Mouse (Mus musculus) liver, embryonic 13.5 days (tissue): Measurements from ENCODE around the gene Hmgcs1. TPM values are rescaled to one million over a fixed set of nuclear protein-coding genes. Genes with fewer than 3 reads are reported as not detected.

Experiments used
- ATAC-seq: fragments of 200-750 bp; cut with Nextera tagmentation; 2 replicates; pipeline ENCODE4 v1.8.0; 2017; ENCODE audit warnings: low read depth, mild to moderate bottlenecking, moderate number of reproducible peaks, moderate library complexity
- DNase-seq: peaks from one replicate; pipeline ENCODE4 v3.0.0; 2022
- H3K27ac ChIP-seq: fragments of 300-500 bp; sonication (generic); 2 replicates; pipeline ENCODE4 v1.5.1; 2015; ENCODE audit warnings: moderate library complexity, mild to moderate bottlenecking, inconsistent platforms
- H3K27me3 ChIP-seq: fragments of 300-500 bp; sonication (generic); 2 replicates; pipeline ENCODE4 v1.6.1; 2015; ENCODE audit warnings: mild to moderate bottlenecking, inconsistent platforms
- H3K36me3 ChIP-seq: fragments of 300-500 bp; sonication (generic); 2 replicates; pipeline ENCODE4 v1.6.1; 2015; ENCODE audit warnings: mild to moderate bottlenecking, inconsistent platforms
- H3K4me1 ChIP-seq: fragments of 300-500 bp; sonication (generic); replicated peaks from 2 replicates; pipeline ENCODE4 v1.6.1; 2015; ENCODE audit warnings: inconsistent platforms
- H3K4me2 ChIP-seq: fragments of 300-500 bp; sonication (generic); 2 replicates; pipeline ENCODE4 v1.6.1; 2015; ENCODE audit warnings: inconsistent platforms, mild to moderate bottlenecking, moderate library complexity
- H3K4me3 ChIP-seq: fragments of 300-500 bp; sonication (generic); replicated peaks from 2 replicates; pipeline ENCODE4 v1.5.1; 2015; ENCODE audit warnings: mild to moderate bottlenecking, inconsistent platforms
- H3K9ac ChIP-seq: fragments of 300-500 bp; sonication (generic); 2 replicates; pipeline ENCODE4 v1.6.1; 2015; ENCODE audit warnings: mild to moderate bottlenecking, inconsistent platforms
- H3K9me3 ChIP-seq: fragments of 300-500 bp; sonication (generic); replicated peaks from 2 replicates; pipeline ENCODE4 v1.6.1; 2016; ENCODE audit warnings: inconsistent platforms
- WGBS: fragments of 180-500 bp; shearing (Covaris S2); methylation state at CpG from one replicate; pipeline ENCODE4 v1.1.7; 2015; ENCODE audit not compliant: insufficient replicate concordance; 5-methylcytosine and 5-hydroxymethylcytosine counted together
- polyA plus RNA-seq: library from polyadenylated mRNA; unstranded; fragments of >200 nt; fragmentation: Nextera tagmentation; extraction: Ambion mirVana; gene quantifications from 2 replicates; pipeline ENCODE4 v1.2.1, GENCODE M21; 2015

Gene Hmgcs1
- polyA plus RNA-seq, 1 experiment from 2014 or later = 101 TPM

DNA sequence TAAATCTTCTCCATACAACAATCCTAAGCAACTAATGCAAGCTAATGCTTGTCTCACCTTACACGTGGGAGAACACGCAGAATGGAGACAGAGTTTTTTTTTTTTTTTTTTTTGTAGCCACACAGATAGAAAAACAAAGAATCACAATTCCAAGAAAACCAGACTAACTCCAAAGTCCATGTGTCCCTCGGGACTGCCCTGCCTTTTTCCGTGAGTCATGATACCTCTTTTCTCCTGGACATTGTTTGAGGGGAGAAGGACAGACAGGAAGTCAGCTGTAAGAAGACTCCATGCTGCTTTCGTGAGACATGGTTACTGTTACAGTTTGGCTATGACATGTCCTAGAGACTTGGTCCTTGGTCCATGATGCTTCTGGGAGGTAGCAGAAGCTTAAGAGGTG is 33.2 kb downstream of the Hmgcs1 start:
- H3K4me1 ChIP-seq = no peaks in the 10 kb centered on the region

DNA sequence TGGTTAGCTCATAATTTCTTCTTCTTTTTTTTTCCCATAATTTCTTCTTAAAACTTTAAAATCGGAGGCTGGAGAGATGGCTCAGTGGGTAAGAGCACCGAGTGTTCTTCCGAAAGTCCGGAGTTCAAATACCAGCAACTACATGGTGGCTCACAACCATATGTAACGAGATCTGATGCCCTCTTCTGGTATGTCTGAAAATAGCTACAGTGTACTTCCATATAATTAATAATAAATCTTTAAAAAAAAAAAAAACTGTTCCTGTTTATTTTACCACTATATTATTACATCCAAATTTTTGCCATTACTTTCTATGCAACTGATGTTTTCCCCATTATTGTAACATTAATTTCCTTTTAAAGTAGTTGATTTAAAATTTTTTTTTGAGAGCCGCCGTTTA is 34.4 kb downstream of the Hmgcs1 start:
- Histone ChIP-seq H3K9me3 (no peaks in the 10 kb centered on the region), H3K36me3 (no peaks in the 10 kb centered on the region), H3K4me3 (no peak overlapping the region), H3K4me1 (no peaks in the 10 kb centered on the region), H3K9ac (no peak overlapping the region), H3K27ac (no peak overlapping the region), H3K27me3 (no peaks in the 10 kb centered on the region), H3K4me2 (no peak overlapping the region)
- no peak for DNase-seq
- 71% methylated on average over 7 of the region's 7 CpGs for WGBS
- ATAC-seq = no peak

More for the DNA sequence above, 33.2 kb downstream of the Hmgcs1 start:
- Histone ChIP-seq H3K4me3 (no peak overlapping the region), H3K9ac (no peak overlapping the region), H3K36me3 (no peaks in the 10 kb centered on the region), H3K4me2 (no peak overlapping the region), H3K27ac (no peak overlapping the region), H3K27me3 (no peaks in the 10 kb centered on the region), H3K9me3 (no peaks in the 10 kb centered on the region)
- 70% methylated on average over 5 of the region's 5 CpGs for WGBS
- ATAC-seq = no peak
- DNase-seq = no peak

DNA sequence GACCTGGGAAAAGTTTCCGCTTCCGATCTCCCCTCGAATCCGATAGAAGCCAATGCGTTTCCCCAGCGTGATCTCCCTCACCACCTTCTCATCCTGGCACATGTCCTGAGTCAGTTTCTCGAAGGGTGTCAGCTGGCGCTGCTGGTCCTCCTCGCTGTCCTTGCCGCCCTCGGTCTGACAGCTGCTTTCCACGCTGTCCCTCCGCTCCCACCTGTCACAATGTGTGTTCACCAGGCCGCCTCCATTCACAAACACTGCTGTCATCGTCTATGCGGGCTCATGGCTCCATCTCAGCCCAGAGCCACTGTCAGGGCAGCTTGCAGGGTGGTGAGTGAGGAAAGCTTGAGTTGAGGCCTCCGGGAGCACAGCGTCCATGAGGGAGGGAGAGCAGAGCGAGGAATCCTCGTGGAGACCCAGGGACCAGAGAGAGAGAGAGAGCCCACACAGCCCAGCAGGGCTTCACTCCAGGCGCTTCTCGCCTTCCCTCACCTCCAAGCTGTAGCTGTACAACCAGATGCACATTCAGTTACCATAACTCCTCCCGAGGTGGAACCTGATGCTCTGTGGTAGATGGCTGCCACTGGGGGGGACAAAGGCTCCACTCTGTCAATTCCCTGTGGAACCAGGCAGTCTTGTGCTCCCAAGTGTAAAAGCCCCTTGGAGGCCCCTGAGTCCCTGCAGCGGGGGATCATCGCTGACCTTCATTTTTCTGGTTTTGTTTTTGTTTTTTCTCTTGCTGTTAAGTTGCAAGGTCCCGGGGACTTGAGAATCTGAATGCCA is 37.6 kb downstream of the Hmgcs1 start:
- no peak for DNase-seq
- ATAC-seq = no peak
- WGBS = 68% methylated on average over 26 of the region's 26 CpGs

DNA sequence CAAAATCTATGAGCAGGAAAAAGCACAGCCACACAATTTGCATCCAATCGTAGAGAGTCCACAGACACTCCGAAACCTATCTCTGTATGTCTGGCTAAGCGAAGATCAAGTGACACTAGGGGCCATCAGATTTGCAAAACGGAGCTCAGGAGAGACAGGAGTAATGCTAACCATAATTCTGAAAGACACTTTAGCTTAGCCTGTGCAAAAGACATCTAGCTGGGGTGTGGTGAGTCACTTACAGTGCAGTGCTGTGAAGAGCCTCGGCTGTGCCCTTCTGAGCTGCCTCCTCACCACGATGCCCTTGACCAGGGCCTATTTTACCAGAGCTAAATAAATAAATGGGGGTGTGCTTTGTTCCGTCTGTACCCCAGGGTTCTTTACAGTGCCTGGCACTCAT is 39.2 kb downstream of the Hmgcs1 start:
- Histone ChIP-seq H3K9me3 (no peaks in the 10 kb centered on the region), H3K4me3 (no peak overlapping the region), H3K9ac (no peak overlapping the region), H3K4me1 (no peaks in the 10 kb centered on the region), H3K4me2 (no peak overlapping the region), H3K27me3 (no peaks in the 10 kb centered on the region), H3K36me3 (no peaks in the 10 kb centered on the region), H3K27ac (no peak overlapping the region)
- no peak for ATAC-seq
- DNase-seq = no peak
- WGBS = 68% methylated on average over 7 of the region's 7 CpGs

More for the DNA sequence above, 37.6 kb downstream of the Hmgcs1 start:
- Histone ChIP-seq H3K4me3 (no peak overlapping the region), H3K27me3 (no peaks in the 10 kb centered on the region), H3K27ac (no peak overlapping the region), H3K36me3 (no peaks in the 10 kb centered on the region), H3K9ac (no peak overlapping the region), H3K4me2 (no peak overlapping the region), H3K9me3 (no peaks in the 10 kb centered on the region), H3K4me1 (no peaks in the 10 kb centered on the region)

DNA sequence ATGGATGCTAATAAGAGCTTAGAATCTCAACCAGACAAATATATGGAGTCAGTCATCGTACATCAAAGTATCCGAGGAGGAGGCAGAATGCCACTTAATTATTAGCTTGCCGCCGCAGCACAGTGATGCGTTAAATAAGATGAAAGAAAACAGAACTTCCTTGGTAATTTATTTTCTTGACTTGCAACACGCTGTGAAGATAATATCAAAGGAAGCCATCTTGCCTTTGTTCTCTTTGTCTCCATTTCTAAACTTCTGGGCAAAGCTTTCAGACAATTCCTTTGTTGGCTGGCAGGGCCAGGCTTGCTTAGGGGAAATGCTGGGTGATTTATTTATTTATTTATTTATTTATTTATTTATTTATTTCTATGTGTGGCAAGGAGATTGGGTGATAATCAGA is 41.3 kb downstream of the Hmgcs1 start:
- H3K4me3 ChIP-seq = no peak overlapping the region
- H3K9me3 ChIP-seq = no peaks in the 10 kb centered on the region
- H3K4me2 ChIP-seq = no peak overlapping the region
- H3K36me3 ChIP-seq = no peaks in the 10 kb centered on the region
- H3K9ac ChIP-seq = no peak overlapping the region
- ATAC-seq = no peak
- no peak for DNase-seq
- 67% methylated on average over 6 of the region's 6 CpGs for WGBS
- no peaks in the 10 kb centered on the region for H3K4me1 ChIP-seq
- no peaks in the 10 kb centered on the region for H3K27me3 ChIP-seq
- no peak overlapping the region for H3K27ac ChIP-seq

DNA sequence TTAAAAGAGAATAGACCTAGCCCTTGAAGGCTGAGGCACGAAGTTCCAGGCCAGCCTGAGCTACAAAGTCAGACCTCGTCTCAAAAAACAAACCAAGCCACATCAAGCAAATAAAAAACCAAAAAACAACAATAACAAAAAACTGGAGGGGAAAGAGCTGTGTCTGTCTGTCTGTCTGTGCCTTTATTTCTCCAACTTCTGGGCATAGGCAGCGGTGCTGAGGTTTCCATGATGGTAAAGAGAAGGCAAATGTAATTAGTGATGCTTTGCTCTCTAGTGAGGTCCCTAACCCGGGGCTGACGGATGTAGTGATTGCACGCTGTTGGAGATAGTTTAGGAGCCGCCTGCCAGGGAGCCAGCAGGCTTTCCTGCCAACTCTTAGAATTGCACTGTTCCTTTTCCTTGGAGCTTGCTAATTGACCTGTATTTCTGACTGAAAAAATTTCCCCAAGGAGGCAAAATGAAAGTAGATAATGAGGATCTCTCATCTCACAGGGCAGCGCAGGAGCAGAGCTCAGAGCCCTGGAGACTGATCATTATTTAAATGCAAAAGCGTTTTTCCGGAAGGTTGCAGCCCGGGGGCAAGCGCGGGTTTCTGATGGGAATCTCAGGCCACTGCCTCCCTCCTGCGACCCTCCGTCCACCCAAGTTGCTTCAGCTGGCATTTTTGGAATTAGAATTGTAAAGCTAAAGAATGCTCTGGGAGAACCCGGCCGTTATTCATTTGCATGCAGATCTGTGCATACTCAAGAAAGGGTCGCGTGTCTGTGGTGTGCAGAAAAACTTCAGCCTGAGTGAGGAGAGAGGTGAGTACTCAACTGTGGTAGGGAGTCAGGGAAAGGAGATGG is 51.4 kb downstream of the Hmgcs1 start:
- Histone ChIP-seq H3K9ac (peak overlapping the region; percentile 43; the same call in 1 of the 2 replicates), H3K27me3 (no peaks in the 10 kb centered on the region), H3K4me1 (peaks cover 7% of the 10 kb centered on the region), H3K4me3 (peak overlapping the region; percentile 28), H3K36me3 (no peaks in the 10 kb centered on the region), H3K27ac (no peak overlapping the region), H3K4me2 (peak overlapping the region; percentile 54), H3K9me3 (no peaks in the 10 kb centered on the region)
- DNase-seq (no peak), ATAC-seq (no peak)
- WGBS = 22% methylated on average over 19 of the region's 19 CpGs

DNA sequence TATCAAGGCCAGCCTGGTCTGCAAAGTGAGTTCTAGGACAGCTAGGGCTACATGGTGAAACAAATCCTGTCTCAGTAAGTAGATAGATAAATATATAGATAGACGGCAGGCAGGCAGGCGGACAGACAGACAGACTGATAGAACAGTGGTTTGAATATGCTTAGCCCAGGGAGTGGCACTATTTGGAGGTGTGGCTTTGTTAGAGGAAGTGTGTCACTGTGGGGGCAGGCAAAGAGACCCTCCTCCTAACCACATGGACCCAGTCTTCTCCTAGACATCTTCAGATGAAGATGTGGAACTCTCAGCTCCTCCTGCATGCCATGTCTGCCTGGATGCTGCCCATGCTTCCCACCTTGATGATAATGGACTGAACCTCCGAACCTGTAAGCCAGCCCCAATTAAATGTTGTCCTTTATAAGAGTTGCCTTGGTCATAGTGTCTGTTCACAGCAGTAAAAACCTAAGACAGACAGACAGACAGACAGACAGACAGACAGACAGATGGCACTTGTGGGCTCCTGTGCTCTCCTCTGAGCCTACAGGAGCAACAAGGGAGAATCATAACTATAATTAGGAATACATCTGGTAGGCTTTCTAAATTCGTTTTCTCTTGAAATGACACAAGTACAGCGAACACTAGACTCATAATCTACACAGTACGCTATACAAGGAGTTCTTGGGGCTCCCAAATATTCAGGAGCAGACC is 52.7 kb downstream of the Hmgcs1 start:
- H3K9me3 ChIP-seq = no peaks in the 10 kb centered on the region
- no peaks in the 10 kb centered on the region for H3K27me3 ChIP-seq
- no peak for DNase-seq
- no peak overlapping the region for H3K27ac ChIP-seq
- H3K36me3 ChIP-seq = no peaks in the 10 kb centered on the region
- H3K9ac ChIP-seq = no peak overlapping the region
- H3K4me2 ChIP-seq = no peak overlapping the region
- no peak for ATAC-seq
- 54% methylated on average over 6 of the region's 6 CpGs for WGBS
- peaks cover 7% of the 10 kb centered on the region for H3K4me1 ChIP-seq
- H3K4me3 ChIP-seq = no peak overlapping the region

DNA sequence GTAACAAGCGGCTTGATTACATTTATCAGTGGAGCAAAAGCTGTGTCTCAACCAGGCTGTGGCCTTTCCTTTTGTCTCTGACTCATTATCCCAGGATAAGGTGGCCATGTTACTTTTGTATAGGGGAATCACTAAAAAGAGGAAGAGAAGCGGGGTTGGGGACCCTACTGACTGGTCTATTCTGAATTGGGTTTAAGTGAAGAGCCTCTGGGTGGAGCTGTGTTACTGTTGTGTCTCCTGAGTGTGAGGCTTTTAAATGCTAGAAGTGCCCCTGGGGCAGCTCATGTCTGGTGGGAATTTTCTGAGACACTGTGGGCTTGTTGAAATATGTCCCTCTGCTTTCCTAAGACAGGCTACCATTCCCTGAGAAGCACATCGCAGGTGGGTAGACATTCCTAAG is 53.3 kb downstream of the Hmgcs1 start:
- no peak overlapping the region for H3K9ac ChIP-seq
- H3K9me3 ChIP-seq = 0 out of 2 replicates have a peak, but pooled peaks cover 3% of the 10 kb centered on the region
- H3K27me3 ChIP-seq = no peaks in the 10 kb centered on the region
- H3K36me3 ChIP-seq = no peaks in the 10 kb centered on the region
- no peak for DNase-seq
- no peak for ATAC-seq
- H3K27ac ChIP-seq = no peak overlapping the region
- no peak overlapping the region for H3K4me2 ChIP-seq
- WGBS = 48% methylated on average over 3 of the region's 3 CpGs
- H3K4me1 ChIP-seq = peaks cover 7% of the 10 kb centered on the region
- no peak overlapping the region for H3K4me3 ChIP-seq

DNA sequence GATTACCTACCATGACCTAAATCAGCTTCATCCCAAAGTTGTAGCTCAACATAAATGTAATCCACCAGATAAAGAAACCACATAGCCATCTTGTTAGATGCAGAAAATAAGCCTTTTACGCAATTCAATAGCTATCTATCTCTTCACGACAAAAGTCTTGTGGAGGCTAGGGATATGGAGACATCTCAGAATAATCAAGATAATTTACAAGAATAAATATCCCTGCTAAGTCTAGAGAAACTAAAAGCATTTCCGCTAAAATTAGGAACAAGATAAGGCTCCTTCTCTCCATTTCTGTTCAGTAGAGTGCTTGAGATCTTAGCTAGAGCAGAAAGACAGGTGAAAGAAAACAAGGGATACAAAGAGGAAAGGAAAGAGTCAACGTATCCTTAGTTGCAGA is 56.8 kb downstream of the Hmgcs1 start:
- DNase-seq = no peak
- H3K9me3 ChIP-seq = 0 out of 2 replicates have a peak, but pooled peaks cover 3% of the 10 kb centered on the region
- WGBS = 67% methylated on average over 4 of the region's 4 CpGs

DNA sequence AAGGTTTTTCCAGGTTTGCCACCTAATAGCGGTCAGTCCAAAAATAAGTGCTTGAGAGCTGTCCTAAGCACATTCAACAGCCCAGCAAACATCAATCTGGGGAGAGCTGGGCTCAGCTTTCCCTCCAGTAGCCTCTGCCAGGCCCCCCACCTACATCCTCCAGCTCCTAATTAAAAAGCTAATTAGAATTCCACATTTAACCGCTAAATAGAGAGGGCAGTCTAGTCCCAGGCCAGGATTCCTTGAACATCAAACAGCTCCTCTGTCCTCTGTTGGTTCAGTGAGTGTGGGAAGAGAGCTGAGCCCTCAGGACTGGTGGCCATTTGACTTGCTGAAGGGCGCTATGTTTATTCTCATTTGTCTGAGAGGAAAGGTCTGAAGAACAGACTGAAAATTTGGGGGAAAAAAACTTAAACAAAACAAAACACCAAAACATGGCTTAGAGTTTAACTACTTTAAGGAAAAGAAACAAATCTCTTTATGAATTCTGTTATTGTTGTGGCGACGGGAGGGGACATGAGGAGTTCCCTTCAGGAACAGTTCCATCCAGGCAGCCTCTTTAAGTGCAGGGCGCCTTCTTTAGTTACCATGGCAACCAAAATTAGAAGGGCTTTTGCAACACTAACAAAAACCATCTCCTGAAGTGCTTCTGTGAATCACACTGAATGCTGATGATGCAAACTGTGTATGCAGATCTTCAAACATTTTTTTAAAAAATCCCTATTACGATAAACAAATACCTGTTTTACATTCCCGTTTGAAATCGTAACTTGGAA is 63.9 kb downstream of the Hmgcs1 start:
- Histone ChIP-seq H3K4me1 (peaks cover 14% of the 10 kb centered on the region), H3K4me2 (no peak overlapping the region), H3K27ac (no peak overlapping the region), H3K27me3 (peaks cover 16% of the 10 kb centered on the region), H3K9ac (no peak overlapping the region), H3K4me3 (no peak overlapping the region), H3K9me3 (no peaks in the 10 kb centered on the region), H3K36me3 (no peaks in the 10 kb centered on the region)
- no peak for DNase-seq
- 63% methylated on average over 9 of the region's 9 CpGs for WGBS
- no peak for ATAC-seq

More for the DNA sequence above, 56.8 kb downstream of the Hmgcs1 start:
- Histone ChIP-seq H3K4me3 (no peak overlapping the region), H3K9ac (no peak overlapping the region), H3K4me2 (no peak overlapping the region), H3K36me3 (no peaks in the 10 kb centered on the region), H3K4me1 (peaks cover 1% of the 10 kb centered on the region), H3K27ac (no peak overlapping the region), H3K27me3 (no peaks in the 10 kb centered on the region)
- no peak for ATAC-seq

DNA sequence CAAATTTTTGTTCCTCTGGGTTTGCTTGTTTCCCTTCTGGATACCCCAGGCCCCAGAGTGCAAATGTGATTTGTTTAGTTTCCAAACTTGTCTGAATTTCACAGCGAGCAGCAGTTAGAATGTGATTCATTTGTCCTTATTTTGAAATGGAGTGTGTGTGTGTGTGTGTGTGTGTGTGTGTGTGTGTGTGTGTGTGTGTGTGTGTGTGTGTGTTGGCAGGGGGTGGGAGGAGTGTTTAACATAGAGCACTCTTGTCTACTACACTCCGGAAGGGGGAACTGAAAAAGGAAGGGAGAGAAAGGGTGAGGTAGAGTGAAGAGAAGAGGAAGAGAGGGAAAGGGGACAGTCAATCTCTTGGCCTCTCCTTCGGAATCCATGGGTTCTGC is 64.4 kb downstream of the Hmgcs1 start:
- Histone ChIP-seq H3K4me3 (no peak overlapping the region), H3K9ac (no peak overlapping the region), H3K27me3 (peaks cover 16% of the 10 kb centered on the region), H3K9me3 (no peaks in the 10 kb centered on the region), H3K27ac (no peak overlapping the region), H3K4me2 (no peak overlapping the region), H3K4me1 (peaks cover 14% of the 10 kb centered on the region), H3K36me3 (no peaks in the 10 kb centered on the region)
- DNase-seq (no peak), ATAC-seq (no peak)
- 29% methylated on average over 3 of the region's 3 CpGs for WGBS
